ENCODE assay signal across 8 mouse cellular contexts in the genomic region with DNA sequence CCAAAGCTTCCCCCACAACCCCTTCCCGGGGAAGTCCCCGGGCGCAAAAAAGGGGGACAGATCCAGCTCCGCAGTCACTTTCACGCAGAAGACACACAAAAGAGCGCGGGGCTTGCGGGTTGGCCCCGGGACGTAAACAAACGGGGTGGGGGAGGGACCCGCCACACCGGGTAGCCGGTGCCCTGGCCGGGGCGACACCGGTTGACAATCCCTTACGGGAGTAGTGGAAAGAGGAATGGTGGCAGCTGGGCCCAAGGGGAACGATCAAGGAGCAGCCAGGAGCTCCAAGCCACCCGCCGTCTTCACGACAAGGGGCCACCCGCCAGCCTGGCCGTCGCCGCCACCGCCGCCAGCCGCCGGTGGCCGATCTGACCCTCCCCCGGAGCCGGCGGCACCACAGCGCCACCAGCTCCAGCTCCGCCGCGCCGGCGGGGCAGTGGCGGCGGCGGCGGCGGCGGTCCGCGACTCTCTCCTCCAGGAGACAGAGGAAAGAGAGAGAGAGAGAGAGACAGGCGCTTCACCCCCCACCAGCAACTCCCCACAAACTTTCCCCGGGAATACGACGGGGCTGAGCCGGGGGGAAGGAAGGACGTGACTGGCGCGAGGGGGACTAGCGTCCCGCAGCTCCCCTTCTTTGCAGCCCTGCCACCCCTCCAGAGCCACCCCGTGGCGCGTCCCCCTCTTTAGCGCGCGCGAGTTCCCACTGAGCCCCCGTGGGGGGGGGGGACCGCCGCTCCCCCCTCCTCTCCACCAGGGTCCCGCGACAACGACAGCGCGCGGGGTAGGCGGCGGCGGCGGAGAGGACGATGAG. TPM values are rescaled to one million over a fixed set of nuclear protein-coding genes. Genes with fewer than 3 reads are reported as not detected.
A peak's percentile ranks its signal among the peaks of the same experiment; 100 is the strongest.
DNase-seq lines count a peak whose midpoint lies in the region; ATAC-seq and TF ChIP-seq lines count a peak whose summit lies in the region.

No protein-coding gene starts in this region.

- peaks cover 12% of the 10 kb centered on the region; the same call in 1 of the 2 replicates for H3K79me2 ChIP-seq in CH12.LX (replicated peaks; ENCODE audit: control insufficient read depth, extremely low read depth, insufficient read depth, poor library complexity, severe bottlenecking)

- H3K27me3 ChIP-seq in CH12.LX (replicated peaks) = peaks cover 27% of the 10 kb centered on the region
- H3K27me3 ChIP-seq in forebrain, embryonic 14.5 days (replicated peaks; ENCODE audit: control insufficient read depth, insufficient read depth, low read length) = 0 out of 2 replicates have a peak, but pooled peaks cover 11% of the 10 kb centered on the region
- 0 out of 2 replicates have a peak, but pooled peaks cover 7% of the 10 kb centered on the region for H3K27me3 ChIP-seq in neural tube, embryonic 14.5 days (ENCODE audit: control insufficient read depth, insufficient read depth, low read length)
- H3K27me3 ChIP-seq in testis, adult 2 months (ENCODE audit: control insufficient read depth, insufficient read depth, low read length) = no peaks in the 10 kb centered on the region

- in situ Hi-C loops in CH12.LX (cut with MboI; ENCODE audit: low pct_ligation_motif_present, low pct_unique_long_range_greater_than_20kb, low sequenced_read_pairs) = no loop called here

- intact Hi-C loops in heart, postnatal 10 days (cut with DNase I) = loop anchor here (2.0 to 5.0 kb wide), 3 partner anchors 99 to 141 kb away; no protein-coding TSS in a partner anchor

- peak; percentile 15 for DNase-seq in CH12.LX (ENCODE audit: extremely low read depth)
- peak; percentile 70 for DNase-seq in forebrain, embryonic 14.5 days (ENCODE audit: low spot score)
- DNase-seq in heart, postnatal 10 days = peak; percentile 72 to 82
- DNase-seq in kidney, postnatal 36 days = peak; percentile 66 to 84
- DNase-seq in lung, adult 2 months = peak; percentile 74

- H3K4me3 ChIP-seq in CH12.LX (replicated peaks in 1 of 3; ENCODE audit: low read depth in 2 of 3, low read length in 2 of 3, poor library complexity in 1 of 3) = peak overlapping the region; percentile 83 to 94 (median 92)
- peak overlapping the region; percentile 91 for H3K4me3 ChIP-seq in forebrain, embryonic 14.5 days (ENCODE audit: low read depth, low read length)
- peak overlapping the region; percentile 93 for H3K4me3 ChIP-seq in lung, adult 2 months (replicated peaks; ENCODE audit: extremely low read depth, low read depth, low read length)
- H3K4me3 ChIP-seq in neural tube, embryonic 14.5 days (ENCODE audit: low read depth, low read length) = peak overlapping the region; percentile 80
- H3K4me3 ChIP-seq in testis, adult 2 months (ENCODE audit: control insufficient read depth, low read depth, low read length) = peak overlapping the region; percentile 98

- WGBS in forebrain, embryonic 14.5 days = under 1% methylated on average over 45 of the region's 79 CpGs
- 1% methylated on average over 70 of the region's 79 CpGs for WGBS in lung, adult 2 months
- WGBS in neural tube, embryonic 14.5 days = 1% methylated on average over 58 of the region's 79 CpGs

- H3K4me2 ChIP-seq in CH12.LX (ENCODE audit: insufficient read depth, low read depth, poor library complexity, severe bottlenecking) = peak overlapping the region; percentile 35
- peak overlapping the region; percentile 97 for H3K4me2 ChIP-seq in forebrain, embryonic 14.5 days (ENCODE audit: low read length)
- H3K4me2 ChIP-seq in neural tube, embryonic 14.5 days (ENCODE audit: low read depth, low read length) = peak overlapping the region; percentile 98

- peaks cover 4 to 20% of the 10 kb centered on the region in 2 experiments; a peak in 3 of 4 replicates for H3K4me1 ChIP-seq in CH12.LX (ENCODE audit: control insufficient read depth in 1 of 2, insufficient read depth in 2 of 2)
- H3K4me1 ChIP-seq in forebrain, embryonic 14.5 days (ENCODE audit: control insufficient read depth, insufficient read depth, low read length) = peaks cover 24% of the 10 kb centered on the region
- H3K4me1 ChIP-seq in lung, adult 2 months (ENCODE audit: control insufficient read depth, insufficient read depth, low read length) = peaks cover 6% of the 10 kb centered on the region
- H3K4me1 ChIP-seq in neural tube, embryonic 14.5 days (ENCODE audit: control insufficient read depth, insufficient read depth, low read length) = peaks cover 22% of the 10 kb centered on the region
- peaks cover 21% of the 10 kb centered on the region for H3K4me1 ChIP-seq in testis, adult 2 months (ENCODE audit: control insufficient read depth, insufficient read depth, low read length)

- H3K27ac ChIP-seq in CH12.LX (ENCODE audit: insufficient read depth, low read depth) = no peak overlapping the region
- peak overlapping the region; percentile 94 for H3K27ac ChIP-seq in forebrain, embryonic 14.5 days (ENCODE audit: low read depth, low read length)
- peak overlapping the region; percentile 91 for H3K27ac ChIP-seq in neural tube, embryonic 14.5 days (ENCODE audit: low read depth, low read length)
- peak overlapping the region; percentile 91 for H3K27ac ChIP-seq in testis, adult 2 months (ENCODE audit: control insufficient read depth, insufficient read depth, low read depth, low read length)

- TF ChIP-seq POLR2A in CH12.LX (IDR thresholded peaks at IDR 0.05; ENCODE audit: low read depth, low read length) = no peak
- TF ChIP-seq POLR2A in lung, adult 2 months (IDR thresholded peaks at IDR 0.05; ENCODE audit: borderline replicate concordance, extremely low read depth, low read depth, low read length) = no peak
- no peak for TF ChIP-seq POLR2A in testis, adult 2 months (IDR thresholded peaks at IDR 0.05; ENCODE audit: control insufficient read depth, low read depth, low read length)

- TF ChIP-seq EP300 in CH12.LX (IDR thresholded peaks at IDR 0.05; ENCODE audit: low read length) = no peak

- no peak; the same call in none of the 2 replicates for TF ChIP-seq RAD21 in CH12.LX (IDR thresholded peaks at IDR 0.05; ENCODE audit: low read depth, low read length)

- peak overlapping the region; percentile 91 for H3K9ac ChIP-seq in CH12.LX (ENCODE audit: insufficient read depth, low read depth)
- H3K9ac ChIP-seq in forebrain, embryonic 14.5 days (ENCODE audit: low read length) = peak overlapping the region; percentile 96
- peak overlapping the region; percentile 84 for H3K9ac ChIP-seq in neural tube, embryonic 14.5 days (replicated peaks; ENCODE audit: low read depth, low read length)

- TF ChIP-seq CTCF in CH12.LX (conservative IDR thresholded peaks at IDR 0.05 in 1 of 2, IDR thresholded peaks at IDR 0.05 in 1 of 2; ENCODE audit: low read depth in 2 of 2, low read length in 2 of 2) = peak in 1 of 2 experiments; percentile 44; a peak in 2 of 4 replicates
- TF ChIP-seq CTCF in lung, adult 2 months (IDR thresholded peaks at IDR 0.05; ENCODE audit: insufficient read depth, low read length) = no peak
- TF ChIP-seq CTCF in testis, adult 2 months (IDR thresholded peaks at IDR 0.05; ENCODE audit: control insufficient read depth, insufficient read depth, insufficient replicate concordance, low read depth, low read length) = no peak

- peaks cover 0 to 6% of the 10 kb centered on the region in 2 experiments for H3K36me3 ChIP-seq in CH12.LX (replicated peaks in 1 of 2; ENCODE audit: control insufficient read depth in 1 of 2, insufficient read depth in 1 of 2, low read length in 1 of 2)
- no peaks in the 10 kb centered on the region for H3K36me3 ChIP-seq in forebrain, embryonic 14.5 days (ENCODE audit: control insufficient read depth, insufficient read depth, low read length)
- H3K36me3 ChIP-seq in neural tube, embryonic 14.5 days (ENCODE audit: control insufficient read depth, insufficient read depth, low read length) = no peaks in the 10 kb centered on the region
- H3K36me3 ChIP-seq in testis, adult 2 months (ENCODE audit: control insufficient read depth, insufficient read depth, low read length) = no peaks in the 10 kb centered on the region

- H3K9me3 ChIP-seq in CH12.LX (replicated peaks; ENCODE audit: low read length) = peaks cover 4% of the 10 kb centered on the region
- no peaks in the 10 kb centered on the region for H3K9me3 ChIP-seq in forebrain, embryonic 14.5 days (replicated peaks; ENCODE audit: control insufficient read depth, low read length)
- H3K9me3 ChIP-seq in neural tube, embryonic 14.5 days (ENCODE audit: control insufficient read depth, low read length) = no peaks in the 10 kb centered on the region

- ATAC-seq in cerebellum, adult (ENCODE audit: insufficient number of reproducible peaks, low FRiP score, low TSS enrichment) = peak; percentile 38; the same call in 1 of the 2 replicates
- peak; percentile 42 for ATAC-seq in forebrain, embryonic 14.5 days
- ATAC-seq in neural tube, embryonic 14.5 days (ENCODE audit: low read depth) = peak; percentile 45

- dilution Hi-C loops in CH12.LX (cut with MboI; ENCODE audit: extremely low pct_ligation_motif_present, extremely low pct_unique_long_range_greater_than_20kb, low sequenced_read_pairs) = no loop called here

TF ChIP-seq in CH12.LX, 34 proteins besides CTCF, POLR2A, EP300 and RAD21:
- no peak for TF ChIP-seq MAZ (IDR thresholded peaks at IDR 0.05; ENCODE audit: low read depth, low read length)
- peak; percentile 20; the same call in 1 of the 2 replicates for TF ChIP-seq MXI1 (IDR thresholded peaks at IDR 0.05; ENCODE audit: low read depth, low read length)
- peak; percentile 12; the same call in 1 of the 2 replicates for TF ChIP-seq SMC3 (IDR thresholded peaks at IDR 0.05; ENCODE audit: low read depth, low read length)
- peak; percentile 79; the same call in 1 of the 2 replicates for TF ChIP-seq UBTF (IDR thresholded peaks at IDR 0.05; ENCODE audit: low read depth, low read length)

RNA-seq across cellular contexts. Expression of a gene that starts 1.1 kb away (rescaled TPM):
- total RNA-seq in CH12.LX (2012; rRNA removed) (20.5 and 21.9 TPM in 2 replicates), CH12.LX (2014; rRNA removed) (12.4 and 13.7 TPM in 2 replicates)
- 17.9 and 19.6 TPM in 2 replicates for polyA plus RNA-seq in CH12.LX (2012; ENCODE audit: insufficient read length, low read depth)
- 89.6 and 115 TPM in 2 replicates for polyA plus RNA-seq in forebrain, embryonic 14.5 days (2014; fragmentation: Nextera tagmentation; extraction: Ambion mirVana)
- 100 to 1,000 TPM; 113 to 119 TPM for total RNA-seq in heart, postnatal 10 days (2021)
- 45.9 and 46.6 TPM in 2 replicates for polyA plus RNA-seq in lung, adult 2 months (2012; rRNA removed)
- 95.3 TPM in 2 replicates for polyA plus RNA-seq in neural tube, embryonic 14.5 days (2014; fragmentation: Nextera tagmentation; extraction: Ambion mirVana)
- polyA plus RNA-seq in testis, adult 2 months (2012; rRNA removed) = 88.7 and 101 TPM in 2 replicates

Comparison
In these comparisons a context has a peak if more than half of its experiments do, and no peak if none do; other contexts are left out.
1. DNase-seq: peak in every context shown above with its lines; median percentile 77 in heart, postnatal 10 days; 75 in kidney, postnatal 36 days; 74 in lung, adult 2 months; 70 in forebrain, embryonic 14.5 days; 15 in CH12.LX.
2. H3K4me2 ChIP-seq: peak in every context shown above with its lines; median percentile 98 in neural tube, embryonic 14.5 days; 97 in forebrain, embryonic 14.5 days; 35 in CH12.LX.